Mouse (Mus musculus) cortical plate, adult 2 months (tissue): ENCODE data around the gene Ralbp1.

Experiments
- CTCF ChIP-seq: fragments of 200-500 bp; IDR thresholded peaks from 2 replicates; pipeline ENCODE4 v1.5.1; 2011; ENCODE audit warnings: mild to moderate bottlenecking, control low read depth, low read length; ENCODE audit not compliant: insufficient read depth; ENCODE audit errors: extremely low read depth
- POLR2A ChIP-seq: fragments of 200-500 bp; IDR thresholded peaks from 2 replicates; pipeline ENCODE4 v1.6.1; 2011; ENCODE audit warnings: mild to moderate bottlenecking, low read length, control low read depth; ENCODE audit not compliant: insufficient read depth; ENCODE audit errors: extremely low read depth

- TF ChIP-seq CTCF: no peak
- peak; percentile 52; the same call in 1 of the 2 replicates for TF ChIP-seq POLR2A
Observed at GRCm38 (mm10) chr17:65930960-65931359, 45.4 kb upstream of the Ralbp1 start.
